Mouse (Mus musculus) liver, embryonic 14.5 days (tissue): ENCODE measurements around the gene Car11. TPM values are rescaled to one million over a fixed set of nuclear protein-coding genes. Genes with fewer than 3 reads are reported as not detected.

Experiments used
- ATAC-seq: fragments of 200-750 bp; cut with Nextera tagmentation; 2 replicates; pipeline ENCODE4 v1.8.0; 2017; ENCODE audit warnings: moderate number of reproducible peaks, mild to moderate bottlenecking, moderate library complexity; ENCODE audit not compliant: insufficient read depth
- DNase-seq, 3 experiments: peaks; one replicate each; pipeline ENCODE4 v3.0.0-alpha.2; 2012 to 2013; ENCODE audit warnings: low read depth in 3 of 3, low spot score in 3 of 3
- H3K27ac ChIP-seq: fragments of 300-500 bp; sonication (generic); 2 replicates; pipeline ENCODE4 v1.5.1; 2014; ENCODE audit warnings: moderate library complexity, mild to moderate bottlenecking, control low read depth, inconsistent platforms
- H3K27me3 ChIP-seq: fragments of 300-500 bp; sonication (generic); 2 replicates; pipeline ENCODE4 v1.6.1; 2014; ENCODE audit warnings: mild to moderate bottlenecking, low read length, moderate library complexity; ENCODE audit not compliant: control insufficient read depth, insufficient read depth
- H3K36me3 ChIP-seq: fragments of 300-500 bp; sonication (generic); replicated peaks from 2 replicates; pipeline ENCODE4 v1.6.1; 2014; ENCODE audit warnings: low read depth; ENCODE audit not compliant: control insufficient read depth, insufficient read depth
- H3K4me1 ChIP-seq, 2 experiments: fragments of 200-500 bp in 1 of 2; fragments of 300-500 bp in 1 of 2; sonication (generic) in 1 of 2; replicated peaks; 2 replicates each; pipeline ENCODE4 v1.6.1; 2012 to 2014; ENCODE audit warnings: antibody characterized with exemption in 1 of 2, inconsistent platforms in 1 of 2, low read length in 1 of 2; ENCODE audit not compliant: control insufficient read depth in 2 of 2, insufficient read depth in 2 of 2
- H3K4me2 ChIP-seq: fragments of 300-500 bp; sonication (generic); 2 replicates; pipeline ENCODE4 v1.6.1; 2014; ENCODE audit warnings: low read depth, mild to moderate bottlenecking, control low read depth, moderate library complexity
- H3K4me3 ChIP-seq, 2 experiments: fragments of 200-500 bp in 1 of 2; fragments of 300-500 bp in 1 of 2; sonication (generic) in 1 of 2; 2 replicates each; pipeline ENCODE4 v1.5.1; 2012 to 2014; ENCODE audit warnings: low read depth in 2 of 2, low read length in 2 of 2, mild to moderate bottlenecking in 2 of 2, control low read depth in 1 of 2, inconsistent platforms in 1 of 2, moderate library complexity in 1 of 2; ENCODE audit not compliant: insufficient read depth in 1 of 2
- H3K9ac ChIP-seq: fragments of 300-500 bp; sonication (generic); replicated peaks from 2 replicates; pipeline ENCODE4 v1.6.1; 2014; ENCODE audit warnings: mild to moderate bottlenecking, control low read depth, moderate library complexity
- H3K9me3 ChIP-seq: fragments of 300-500 bp; sonication (generic); 2 replicates; pipeline ENCODE4 v1.6.1; 2016; ENCODE audit warnings: low read length, mixed read lengths; ENCODE audit not compliant: control insufficient read depth
- CTCF ChIP-seq: IDR thresholded peaks from 2 replicates; pipeline ENCODE4 v1.5.1; 2016; ENCODE audit warnings: antibody characterized with exemption, low read depth, control low read depth
- EP300 ChIP-seq: IDR thresholded peaks from 2 replicates; pipeline ENCODE4 v1.6.1; 2016; ENCODE audit warnings: antibody characterized with exemption, low read depth
- WGBS: fragments of 180-500 bp; shearing (Covaris S2); extraction: QIAGEN DNeasy Blood & Tissue Kit; methylation state at CpG from one replicate; pipeline ENCODE4 v1.1.7; 2014; ENCODE audit not compliant: insufficient replicate concordance; 5-methylcytosine and 5-hydroxymethylcytosine counted together
- polyA plus RNA-seq, 2 experiments: library from polyadenylated mRNA; depleted of rRNA in 1 of 2; stranded (reverse) in 1 of 2; unstranded in 1 of 2; fragments of >200 nt; fragmentation: Nextera tagmentation in 1 of 2; extraction: Ambion mirVana in 1 of 2; gene quantifications; 2 replicates each; pipeline versions ENCODE4 v1.2.1 to v1.2.3; 2012 to 2014

Gene Car11
- polyA plus RNA-seq, 2 experiments, result 0.23 to 0.44 TPM

- Histone ChIP-seq H3K4me2 (no peak overlapping the region), H3K27me3 (no peaks in the 10 kb centered on the region), H3K4me1 (peaks cover 0 to 5% of the 10 kb centered on the region in 2 experiments; a peak in 1 of 4 replicates), H3K9ac (no peak overlapping the region), H3K27ac (no peak overlapping the region), H3K36me3 (no peaks in the 10 kb centered on the region), H3K9me3 (no peaks in the 10 kb centered on the region), H3K4me3 (no peak overlapping the region)
- no peak for TF ChIP-seq CTCF
- TF ChIP-seq EP300, result no peak
- ATAC-seq (no peak), DNase-seq (no peak)
- WGBS, result 43% methylated on average over 13 of the region's 13 CpGs
Observed at GRCm38 (mm10) chr7:45665303-45666138, 34.1 kb upstream of the Car11 start.

DNA sequence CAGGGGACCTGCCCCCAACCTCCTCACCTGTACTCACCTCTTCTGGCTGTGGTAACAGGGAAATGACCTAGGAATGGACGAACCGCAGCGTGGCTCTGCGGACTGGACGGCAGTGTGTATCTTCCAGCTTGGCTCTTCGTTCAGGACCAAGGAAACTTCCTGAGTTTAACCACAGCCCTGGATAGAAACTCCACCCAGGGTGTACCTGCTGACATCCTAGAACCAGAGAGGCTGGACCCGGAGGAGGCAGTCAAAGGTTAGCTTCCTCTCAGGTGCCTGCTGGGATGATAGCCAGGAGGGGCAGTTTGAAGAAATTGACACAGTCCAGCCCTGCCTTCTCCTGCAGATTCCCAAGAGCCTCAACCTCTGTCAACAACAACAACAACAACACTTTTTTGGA, 33.5 kb upstream of the Car11 start, which contains the start of gene Fut2:
Gene Fut2, minus strand, starts transcription at position 234 of the 400 bp plus-strand sequence.
- TF ChIP-seq EP300 (no peak), CTCF (no peak)
- Histone ChIP-seq H3K4me1 (peaks cover 0 to 5% of the 10 kb centered on the region in 2 experiments; a peak in 1 of 4 replicates), H3K4me3 (no peak within 1 kb of the TSS), H3K36me3 (no peaks in the 10 kb centered on the region), H3K9ac (no peak within 1 kb of the TSS), H3K4me2 (no peak within 1 kb of the TSS), H3K9me3 (no peaks in the 10 kb centered on the region), H3K27me3 (no peaks in the 10 kb centered on the region), H3K27ac (no peak within 1 kb of the TSS)
- 65% methylated on average over 7 of the region's 7 CpGs for WGBS
- DNase-seq (no peak), ATAC-seq (no peak)

DNA sequence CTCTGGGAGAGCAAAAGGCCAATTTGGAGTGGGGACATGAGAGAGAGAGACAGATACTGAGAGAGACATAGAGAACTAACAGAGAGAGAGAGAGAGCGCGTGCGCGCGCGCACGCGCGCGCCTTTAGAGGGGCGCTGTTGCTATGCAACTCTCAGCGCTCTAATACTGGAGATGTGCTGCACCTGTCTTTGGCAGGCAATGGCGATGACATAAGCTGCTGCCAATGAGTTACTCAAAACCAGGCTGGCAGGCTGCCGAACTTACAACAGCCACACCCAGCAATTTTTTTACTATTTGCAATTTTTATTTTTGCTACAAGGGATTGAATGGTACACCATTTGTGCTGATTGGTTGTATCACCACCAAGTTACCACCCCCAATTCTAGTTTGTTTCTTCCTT, 31.9 kb upstream of the Car11 start:
- Histone ChIP-seq H3K27me3 (no peaks in the 10 kb centered on the region), H3K4me2 (no peak overlapping the region), H3K9ac (no peak overlapping the region), H3K4me1 (peaks cover 0 to 5% of the 10 kb centered on the region in 2 experiments; a peak in 1 of 4 replicates), H3K9me3 (no peaks in the 10 kb centered on the region), H3K27ac (no peak overlapping the region), H3K4me3 (no peak overlapping the region), H3K36me3 (no peaks in the 10 kb centered on the region)
- no peak for ATAC-seq
- 84% methylated on average over 14 of the region's 14 CpGs for WGBS
- no peak for DNase-seq
- no peak for TF ChIP-seq CTCF

GRCm38 (mm10) chr7:45668921-45669320, 30.7 kb upstream of the Car11 start:
- Histone ChIP-seq H3K4me3 (no peak overlapping the region), H3K9ac (no peak overlapping the region), H3K9me3 (no peaks in the 10 kb centered on the region), H3K27me3 (no peaks in the 10 kb centered on the region), H3K36me3 (no peaks in the 10 kb centered on the region), H3K4me2 (no peak overlapping the region), H3K27ac (no peak overlapping the region), H3K4me1 (peaks cover 0 to 5% of the 10 kb centered on the region in 2 experiments; a peak in 1 of 4 replicates)
- DNase-seq (no peak), ATAC-seq (no peak)
- 82% methylated on average over 9 of the region's 9 CpGs for WGBS
- TF ChIP-seq EP300, result no peak
- TF ChIP-seq CTCF, result peak; percentile 41

- Histone ChIP-seq H3K4me2 (no peak overlapping the region), H3K4me3 (no peak overlapping the region), H3K4me1 (peaks cover 3 to 10% of the 10 kb centered on the region in 2 experiments; a peak in 2 of 4 replicates), H3K27me3 (no peaks in the 10 kb centered on the region), H3K36me3 (no peaks in the 10 kb centered on the region), H3K27ac (no peak overlapping the region), H3K9me3 (no peaks in the 10 kb centered on the region), H3K9ac (no peak overlapping the region)
- DNase-seq (no peak), ATAC-seq (no peak)
- 53% methylated on average over 7 of the region's 7 CpGs for WGBS
- no peak for TF ChIP-seq CTCF
- TF ChIP-seq EP300, result no peak
Observed at GRCm38 (mm10) chr7:45677627-45678295, 21.9 kb upstream of the Car11 start.
